Mouse (Mus musculus) cerebellum, adult (tissue): Measurements from ENCODE around the gene Tmem212.
"Not testable (repeated sequence)": the region's sequence is repeated elsewhere in the genome, so short reads cannot be mapped to it uniquely, and the experiment has no call there.

ENCODE experiments used
- ATAC-seq: cut with Nextera tagmentation; 2 replicates; pipeline ENCODE4 v1.9.2; 2017; ENCODE audit warnings: mild to moderate bottlenecking, moderate library complexity, mixed read lengths; ENCODE audit not compliant: insufficient number of reproducible peaks, low FRiP score, low TSS enrichment

Gene Tmem212

DNA sequence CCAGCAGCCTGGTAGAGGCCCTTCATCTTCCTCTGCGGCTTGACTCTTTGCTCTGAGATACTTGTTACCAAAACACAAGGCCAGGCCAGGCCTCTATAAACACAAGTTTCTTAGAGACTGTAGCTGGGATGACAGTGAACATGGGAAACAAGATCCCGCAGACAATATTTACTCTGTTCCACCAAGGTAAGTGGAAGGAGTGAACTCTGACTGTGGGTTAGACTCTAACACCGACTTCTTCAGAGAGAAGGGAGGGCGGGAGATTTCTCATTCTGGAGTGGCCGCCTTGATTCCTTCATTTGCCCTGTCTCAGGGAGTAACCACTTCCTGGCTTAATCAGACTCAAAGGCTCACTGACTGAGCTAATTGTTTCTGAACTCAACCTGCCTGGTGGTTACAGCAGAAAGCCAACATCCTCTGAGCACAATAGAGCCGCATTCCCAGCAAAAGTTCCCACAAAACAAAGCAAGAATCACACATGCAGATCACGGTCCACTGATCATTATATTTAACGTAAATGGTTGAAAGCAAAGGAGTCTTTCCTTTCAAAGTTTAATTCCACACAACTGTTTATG is at the start of gene Tmem212:
Tmem212 (minus strand) TSS at position 51 of the 575 bp plus-strand sequence.
- ATAC-seq = no peak

DNA sequence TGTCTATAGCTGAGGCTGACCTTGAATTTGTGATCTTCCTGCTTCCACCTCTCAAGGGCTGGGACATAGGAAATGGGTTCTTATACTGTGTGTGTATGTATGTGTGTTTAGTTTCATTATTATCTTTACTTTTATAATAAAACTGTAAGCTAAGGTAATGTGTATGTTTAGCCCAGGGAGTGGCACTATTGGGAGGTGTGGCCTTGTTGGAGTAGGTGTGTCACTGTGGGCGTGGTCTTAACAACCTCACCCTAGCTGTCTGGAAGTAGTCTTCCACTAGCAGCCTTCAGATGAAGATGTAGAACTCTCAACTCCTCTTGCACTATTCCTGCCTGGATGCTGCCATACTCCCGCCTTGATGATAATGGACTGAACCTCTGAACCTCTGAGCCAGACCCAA is 49.2 kb upstream of the Tmem212 start:
- not testable (repeated sequence) for ATAC-seq

GRCm38 (mm10) chr3:27942991-27943390 is 46.8 kb upstream of the Tmem212 start:
- no peak for ATAC-seq

GRCm38 (mm10) chr3:27941634-27942033 is 45.5 kb upstream of the Tmem212 start:
- no peak for ATAC-seq

DNA sequence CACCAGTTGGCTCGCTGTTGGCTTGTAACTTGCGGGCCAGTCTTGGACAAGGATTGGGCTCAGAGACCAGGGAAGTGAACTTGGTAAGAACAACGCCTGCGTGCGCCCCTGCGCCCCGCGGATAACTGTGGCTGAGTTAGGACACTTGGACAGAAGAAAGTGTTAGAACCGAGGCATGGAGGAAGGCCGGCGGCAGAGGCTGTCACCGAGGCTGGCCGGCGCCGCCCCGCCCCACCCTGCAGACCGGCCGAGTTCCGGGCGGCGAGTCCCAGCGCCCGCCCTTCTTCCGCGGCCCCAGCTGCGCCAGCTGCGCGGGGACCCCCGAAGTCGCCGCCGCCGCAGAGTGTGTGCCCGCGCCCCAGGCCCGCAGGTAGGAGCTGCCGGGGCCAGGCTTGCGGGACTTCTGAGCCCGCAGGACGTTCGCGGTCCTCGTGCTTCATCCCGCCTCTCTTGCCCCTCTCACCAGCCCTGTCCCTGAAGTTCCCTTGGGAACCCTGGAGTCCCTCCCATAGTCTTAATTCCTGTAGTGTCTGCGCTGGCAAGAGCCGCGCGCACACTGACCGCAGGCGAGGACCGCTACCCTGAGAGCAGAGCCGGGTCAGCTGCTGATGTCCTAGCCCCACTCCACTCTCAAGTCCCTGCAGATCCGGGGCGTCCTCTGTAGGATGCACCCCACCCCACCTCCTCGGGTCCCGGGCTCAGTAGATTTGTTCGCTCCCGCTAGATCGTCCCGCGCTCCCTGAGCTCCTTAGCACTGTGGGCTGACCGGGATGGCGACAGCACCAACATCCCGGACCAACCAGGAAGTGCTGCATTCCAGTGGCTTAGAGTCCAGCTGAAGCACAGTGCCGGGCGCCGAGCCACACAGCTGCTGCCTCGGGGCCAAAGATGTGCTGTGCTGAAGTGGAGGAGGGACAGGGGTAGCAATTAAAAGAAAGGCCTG is 42.5 kb upstream of the Tmem212 start, which contains the start of gene Pld1:
Pld1 (plus strand) TSS at position 315 of the 943 bp plus-strand sequence.
- ATAC-seq = peak; percentile 39; the same call in 1 of the 2 replicates

GRCm38 (mm10) chr3:27937144-27938110 is 41.3 kb upstream of the Tmem212 start:
- ATAC-seq = no peak

DNA sequence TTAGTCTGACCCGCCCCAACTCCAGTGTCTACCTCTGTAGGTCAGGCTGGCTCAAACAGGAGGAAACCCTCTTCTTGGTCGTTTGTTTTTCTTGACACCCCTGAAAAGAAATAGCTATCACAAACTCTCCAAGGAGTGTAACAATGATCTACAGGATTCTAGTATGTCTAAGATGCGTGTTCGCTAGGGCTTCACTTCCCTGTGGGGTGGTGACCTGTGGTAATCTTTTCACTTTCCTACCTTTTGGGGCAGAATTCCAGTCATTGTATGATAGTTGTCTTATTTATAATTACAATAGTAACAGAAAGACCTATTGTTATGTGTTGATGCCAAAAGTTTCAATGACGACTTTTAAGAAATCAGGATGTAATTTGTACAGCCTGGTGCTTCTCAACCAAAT is 40.6 kb upstream of the Tmem212 start:
- no peak for ATAC-seq

- ATAC-seq = no peak
These were observed 39.5 kb upstream of the Tmem212 start for GRCm38 (mm10) chr3:27935644-27936043.

- no peak for ATAC-seq
These were observed 36.2 kb upstream of the Tmem212 start for GRCm38 (mm10) chr3:27932391-27932790.

DNA sequence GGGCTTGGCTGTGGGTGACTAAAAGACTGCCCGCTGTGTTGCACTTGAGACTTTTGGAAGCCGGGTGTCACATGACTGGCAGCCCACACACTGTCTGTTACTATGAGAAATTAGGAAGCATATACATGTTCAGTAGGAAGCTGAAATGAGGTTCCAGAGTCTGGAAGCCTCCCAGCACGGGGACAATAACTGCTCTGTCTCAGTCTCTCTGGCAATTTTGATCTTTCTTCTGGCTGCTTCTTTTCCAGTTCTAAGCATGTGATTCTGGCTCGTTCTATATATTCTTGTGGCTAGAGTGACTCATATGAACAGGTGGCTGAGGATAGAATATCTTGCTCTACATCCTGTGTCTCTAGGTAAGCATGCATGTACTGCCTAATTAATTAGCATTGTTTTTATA is 33.1 kb upstream of the Tmem212 start:
- ATAC-seq = no peak

DNA sequence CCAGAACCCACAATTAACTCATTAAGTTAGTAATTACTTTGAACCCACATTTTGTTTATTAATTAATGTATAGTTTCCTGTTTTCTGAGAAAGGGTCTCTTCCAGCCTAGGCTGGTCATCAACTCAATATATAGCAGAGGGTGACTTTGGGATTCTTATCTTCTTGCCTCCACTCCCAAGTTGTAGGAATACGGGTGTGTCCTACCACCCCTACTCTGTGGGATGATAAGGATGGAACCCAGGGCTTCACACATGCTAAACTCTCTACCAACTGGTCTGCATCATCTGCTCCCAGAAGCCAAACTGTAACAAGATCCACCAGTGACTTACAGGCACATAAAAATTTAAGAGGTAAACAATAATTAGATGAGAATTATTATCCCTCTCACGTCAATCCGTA is 27.9 kb upstream of the Tmem212 start:
- ATAC-seq = no peak

DNA sequence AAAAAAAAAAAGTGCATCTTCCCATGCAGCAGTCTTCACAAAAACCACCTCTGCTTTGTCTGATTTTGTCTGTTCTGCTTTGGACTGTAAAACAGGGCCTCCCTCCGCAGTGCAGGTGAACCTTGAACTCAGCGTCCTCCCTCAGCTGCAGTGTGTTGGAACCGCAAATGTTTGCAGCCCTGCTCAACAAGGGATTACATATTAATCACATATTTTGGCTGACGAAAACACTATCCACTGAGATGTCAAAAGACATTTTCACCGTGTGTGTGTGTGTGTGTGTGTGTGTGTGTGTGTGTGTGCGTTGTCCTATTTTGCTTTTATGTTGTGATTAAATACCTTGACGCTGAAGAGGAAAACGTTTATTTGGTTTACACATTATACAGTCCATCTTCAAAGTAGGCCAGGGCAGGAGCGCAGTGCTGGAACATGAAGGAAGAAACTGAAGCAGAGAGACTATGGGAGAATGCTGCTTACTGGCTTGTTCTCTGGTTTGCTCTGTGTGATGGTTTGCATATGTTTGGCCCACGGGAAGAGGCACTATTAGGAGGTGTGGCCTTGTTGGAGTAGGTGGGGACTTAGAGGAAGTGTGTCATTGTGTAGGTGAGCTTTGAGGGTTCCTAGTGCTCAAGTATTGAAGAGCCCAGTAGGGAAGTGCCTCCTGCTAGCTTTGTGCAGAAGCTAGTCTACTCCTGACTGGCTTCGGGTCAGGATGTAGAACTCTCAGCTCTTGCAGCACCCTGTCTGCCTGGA is 25.3 kb upstream of the Tmem212 start:
- no peak for ATAC-seq

DNA sequence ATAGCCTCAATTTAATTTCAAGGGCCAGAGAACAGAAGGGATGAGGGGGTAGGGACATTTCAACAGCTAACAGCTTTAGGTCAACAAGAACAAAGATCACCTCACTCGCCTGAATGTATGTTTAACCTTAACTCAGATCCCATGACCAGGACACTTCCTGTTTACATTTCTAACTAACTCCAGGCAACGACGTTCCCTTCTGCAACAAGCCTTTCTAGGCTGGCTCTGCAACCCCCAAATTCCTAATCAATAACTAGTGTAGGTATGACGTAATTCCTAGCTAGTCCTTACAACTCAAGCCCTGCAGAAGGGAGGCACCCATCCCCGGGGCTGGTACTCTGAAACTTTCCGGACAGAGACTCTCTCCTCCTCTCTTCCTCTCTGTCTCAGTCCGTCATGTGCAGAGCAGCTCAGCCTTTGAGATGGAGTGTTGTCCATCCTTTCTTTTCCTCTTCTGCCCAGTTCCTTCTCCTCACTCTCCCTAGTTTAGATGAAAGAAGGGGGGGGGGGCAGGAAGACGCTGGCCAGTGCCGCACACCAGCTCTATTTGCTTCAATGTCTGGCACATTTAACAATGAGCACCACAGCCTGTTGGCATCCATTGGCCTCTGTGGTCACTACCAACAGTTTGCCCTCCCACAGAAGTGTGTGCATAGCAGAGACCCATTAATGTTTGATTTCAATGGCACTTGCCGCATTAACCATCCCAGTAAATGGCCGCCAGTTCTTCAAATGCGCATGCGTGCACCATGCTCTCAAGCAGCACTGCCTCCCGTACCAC is 22.7 kb upstream of the Tmem212 start:
- no peak for ATAC-seq

DNA sequence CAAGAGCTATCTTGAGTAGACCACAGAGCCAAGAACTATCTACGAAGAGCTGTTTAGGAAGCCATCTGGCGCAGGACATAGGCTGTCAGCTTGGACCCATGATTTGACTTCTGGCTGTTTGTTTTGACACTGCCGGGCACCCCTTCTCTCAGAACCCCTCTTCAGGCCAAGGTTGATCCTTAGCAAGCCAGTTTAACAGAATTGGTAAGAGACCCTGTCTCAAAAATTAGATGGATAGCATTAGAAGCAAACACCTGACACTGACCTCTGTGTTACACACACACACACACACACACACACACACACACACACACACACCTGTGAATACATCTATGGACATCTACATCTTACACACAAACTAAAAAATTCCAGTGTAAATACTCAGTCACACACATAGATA is 12.8 kb upstream of the Tmem212 start:
- no peak for ATAC-seq

DNA sequence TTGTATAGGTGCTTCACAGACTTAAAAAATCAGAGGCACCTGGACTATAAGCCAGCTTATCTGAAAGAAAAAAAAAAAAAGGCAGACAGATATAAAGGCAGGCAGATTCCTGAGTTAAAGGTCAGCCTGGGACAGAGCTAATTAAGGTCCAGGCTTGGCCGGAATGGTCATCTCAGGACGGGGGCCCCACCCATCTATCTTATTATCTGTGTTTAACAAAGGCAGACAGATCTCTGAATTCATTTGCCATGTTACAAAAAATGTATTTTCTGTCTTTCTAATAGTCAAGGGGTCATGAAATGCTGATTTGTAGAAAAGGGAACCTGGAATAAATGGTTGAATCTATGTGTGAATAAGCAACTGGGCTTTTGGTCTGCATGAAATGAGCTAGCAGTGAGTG is 12.1 kb upstream of the Tmem212 start:
- ATAC-seq = no peak

GRCm38 (mm10) chr3:27907301-27907700 is 11.1 kb upstream of the Tmem212 start:
- ATAC-seq = no peak

DNA sequence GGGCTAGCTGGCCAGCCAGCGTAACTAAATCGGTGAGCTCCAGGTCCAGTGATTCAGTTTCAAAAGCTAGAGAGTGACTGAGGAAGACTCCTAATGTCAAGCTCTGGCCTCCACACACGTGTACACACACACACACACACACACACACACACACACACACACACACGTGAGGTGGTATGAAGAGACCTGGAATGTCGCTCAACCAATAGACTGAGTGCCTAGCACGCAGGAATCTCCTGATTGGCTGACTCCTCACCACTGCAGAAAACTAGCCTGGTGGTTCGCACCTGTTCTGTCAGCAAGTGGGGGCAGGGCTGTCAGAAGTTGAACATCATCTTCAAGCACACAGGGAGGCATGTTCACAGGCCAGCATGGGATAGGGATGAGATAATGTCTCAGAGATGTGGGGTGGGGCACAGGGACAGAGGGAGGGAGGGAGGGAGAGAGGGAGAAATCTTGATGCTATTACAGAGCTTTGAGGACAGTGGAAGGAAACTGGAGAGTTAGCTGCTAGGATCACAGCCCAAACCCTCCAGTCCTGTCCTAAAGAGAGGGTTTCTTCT is 10.6 kb upstream of the Tmem212 start:
- no peak for ATAC-seq

DNA sequence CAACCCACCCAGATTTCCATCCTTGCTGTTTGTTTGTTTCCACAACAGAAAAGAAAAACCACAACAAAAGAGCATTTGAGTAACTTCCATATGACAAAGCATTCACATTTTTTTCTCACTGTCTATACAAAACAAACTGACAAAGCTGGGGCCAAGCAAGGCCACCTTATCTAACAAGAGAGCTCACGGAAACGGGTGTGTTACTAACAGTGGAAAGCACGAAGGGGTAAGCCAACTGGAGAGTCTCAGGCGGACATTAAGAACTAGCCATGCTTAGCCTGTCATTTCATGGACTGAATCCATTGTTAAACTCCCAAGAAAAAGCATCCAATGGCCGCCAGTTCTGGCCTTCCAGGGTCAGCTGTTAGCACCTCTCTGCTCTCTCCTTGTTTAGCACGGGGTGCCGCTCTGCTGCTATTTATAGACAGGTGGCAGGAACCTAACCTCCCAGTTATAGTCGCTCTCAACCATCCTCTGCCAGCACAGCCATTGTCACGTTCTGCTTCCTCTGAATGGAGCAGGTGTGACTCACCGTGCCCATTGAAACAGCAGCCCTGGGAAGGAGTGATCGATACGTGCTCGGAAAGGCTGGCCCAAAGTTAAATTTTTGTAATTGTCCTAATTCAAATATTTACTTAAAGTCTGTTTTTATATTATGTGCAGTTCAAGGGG is 8.6 kb upstream of the Tmem212 start:
- ATAC-seq = no peak
